Mouse (Mus musculus) liver, embryonic 12.5 days (tissue): Measurements from ENCODE around the gene Ppp1ca. TPM values are rescaled to one million over a fixed set of nuclear protein-coding genes. Genes with fewer than 3 reads are reported as not detected.

ENCODE experiments used
- ATAC-seq: fragments of 200-750 bp; cut with Nextera tagmentation; 2 replicates; pipeline ENCODE4 v1.8.0; 2017; ENCODE audit warnings: moderate number of reproducible peaks, mild to moderate bottlenecking, moderate library complexity
- H3K27ac ChIP-seq: fragments of 300-500 bp; sonication (generic); 2 replicates; pipeline ENCODE4 v1.5.1; 2016; ENCODE audit warnings: mild to moderate bottlenecking
- H3K27me3 ChIP-seq: fragments of 300-500 bp; sonication (generic); replicated peaks from 2 replicates; pipeline ENCODE4 v1.6.1; 2016; ENCODE audit warnings: mild to moderate bottlenecking, moderate library complexity
- H3K36me3 ChIP-seq: fragments of 300-500 bp; sonication (generic); 2 replicates; pipeline ENCODE4 v1.6.1; 2016; ENCODE audit warnings: mild to moderate bottlenecking, moderate library complexity
- H3K4me1 ChIP-seq: fragments of 300-500 bp; sonication (generic); 2 replicates; pipeline ENCODE4 v1.6.1; 2016
- H3K4me2 ChIP-seq: fragments of 300-500 bp; sonication (generic); 2 replicates; pipeline ENCODE4 v1.6.1; 2016; ENCODE audit warnings: mild to moderate bottlenecking, moderate library complexity
- H3K4me3 ChIP-seq: fragments of 300-500 bp; sonication (generic); 2 replicates; pipeline ENCODE4 v1.5.1; 2016; ENCODE audit warnings: mild to moderate bottlenecking, moderate library complexity
- H3K9ac ChIP-seq: fragments of 300-500 bp; sonication (generic); 2 replicates; pipeline ENCODE4 v1.6.1; 2016; ENCODE audit warnings: mild to moderate bottlenecking, moderate library complexity
- H3K9me3 ChIP-seq: fragments of 300-500 bp; sonication (generic); replicated peaks from 2 replicates; pipeline ENCODE4 v1.6.1; 2016; ENCODE audit warnings: mild to moderate bottlenecking, moderate library complexity
- WGBS: fragments of 180-500 bp; shearing (Covaris S2); methylation state at CpG from one replicate; pipeline ENCODE4 v1.1.7; 2016; ENCODE audit not compliant: insufficient replicate concordance; 5-methylcytosine and 5-hydroxymethylcytosine counted together
- polyA plus RNA-seq: library from polyadenylated mRNA; unstranded; fragments of >200 nt; fragmentation: Nextera tagmentation; extraction: Ambion mirVana; gene quantifications from 2 replicates; pipeline ENCODE4 v1.2.1, GENCODE M21; 2016

Ppp1ca gene
- polyA plus RNA-seq, 1 experiment from 2014 or later: 577 TPM

- Histone ChIP-seq H3K9me3 (no peaks in the 10 kb centered on the region), H3K4me1 (peaks cover 59% of the 10 kb centered on the region), H3K36me3 (no peaks in the 10 kb centered on the region), H3K27ac (no peak overlapping the region), H3K4me2 (no peak overlapping the region), H3K27me3 (peaks cover 15% of the 10 kb centered on the region), H3K9ac (no peak overlapping the region), H3K4me3 (no peak overlapping the region)
- no peak for ATAC-seq
- WGBS: 56% methylated on average over 13 of the region's 13 CpGs
Measured at GRCm38 (mm10) chr19:4171393-4172290, 20.2 kb upstream of the Ppp1ca start.

GRCm38 (mm10) chr19:4172925-4173324 lies 18.9 kb upstream of the Ppp1ca start:
- H3K4me3 ChIP-seq: no peak overlapping the region
- no peak overlapping the region for H3K4me2 ChIP-seq
- no peaks in the 10 kb centered on the region for H3K36me3 ChIP-seq
- H3K9ac ChIP-seq: no peak overlapping the region
- no peaks in the 10 kb centered on the region for H3K9me3 ChIP-seq
- no peak overlapping the region for H3K27ac ChIP-seq
- H3K27me3 ChIP-seq: peaks cover 19% of the 10 kb centered on the region
- WGBS: 69% methylated on average over 11 of the region's 11 CpGs
- no peak for ATAC-seq
- H3K4me1 ChIP-seq: peaks cover 47% of the 10 kb centered on the region

- Histone ChIP-seq H3K4me2 (peak within 1 kb of the TSS; percentile 31), H3K9me3 (no peaks in the 10 kb centered on the region), H3K36me3 (no peaks in the 10 kb centered on the region), H3K4me1 (peaks cover 28% of the 10 kb centered on the region), H3K27ac (no peak within 1 kb of the TSS), H3K4me3 (no peak within 1 kb of the TSS), H3K9ac (no peak within 1 kb of the TSS), H3K27me3 (peaks cover 19% of the 10 kb centered on the region)
- 0 out of 2 replicates have a peak, but pooled peaks have one; percentile 11 for ATAC-seq
- WGBS: 20% methylated on average over 11 of the region's 11 CpGs
Measured at GRCm38 (mm10) chr19:4175368-4175947, 16.4 kb upstream of the Ppp1ca start, which contains the start of gene Carns1. Carns1 (minus strand) TSS chr19:4175479.

GRCm38 (mm10) chr19:4180411-4180810 lies 11.5 kb upstream of the Ppp1ca start:
- Histone ChIP-seq H3K27ac (no peak overlapping the region), H3K27me3 (peaks cover 8% of the 10 kb centered on the region), H3K9me3 (no peaks in the 10 kb centered on the region), H3K4me1 (peaks cover 22% of the 10 kb centered on the region), H3K4me3 (no peak overlapping the region), H3K9ac (no peak overlapping the region), H3K4me2 (no peak overlapping the region), H3K36me3 (no peaks in the 10 kb centered on the region)
- 64% methylated on average over 7 of the region's 7 CpGs for WGBS
- ATAC-seq: no peak

GRCm38 (mm10) chr19:4181892-4182291 lies 10.0 kb upstream of the Ppp1ca start:
- no peak for ATAC-seq
- 40% methylated on average over 3 of the region's 3 CpGs for WGBS
- H3K9ac ChIP-seq: no peak overlapping the region
- no peaks in the 10 kb centered on the region for H3K36me3 ChIP-seq
- H3K27ac ChIP-seq: no peak overlapping the region
- no peaks in the 10 kb centered on the region for H3K9me3 ChIP-seq
- H3K4me3 ChIP-seq: no peak overlapping the region
- no peak overlapping the region for H3K4me2 ChIP-seq
- H3K27me3 ChIP-seq: peaks cover 2% of the 10 kb centered on the region
- H3K4me1 ChIP-seq: peaks cover 24% of the 10 kb centered on the region

GRCm38 (mm10) chr19:4183689-4184088 lies 8.2 kb upstream of the Ppp1ca start:
- H3K36me3 ChIP-seq: no peaks in the 10 kb centered on the region
- no peak overlapping the region for H3K9ac ChIP-seq
- no peak overlapping the region for H3K4me2 ChIP-seq
- H3K4me3 ChIP-seq: no peak overlapping the region
- no peaks in the 10 kb centered on the region for H3K27me3 ChIP-seq
- H3K4me1 ChIP-seq: peaks cover 28% of the 10 kb centered on the region
- H3K27ac ChIP-seq: no peak overlapping the region
- H3K9me3 ChIP-seq: no peaks in the 10 kb centered on the region
- no peak for ATAC-seq
- whole genome bisulfite sequencing: 64% methylated on average over 2 of the region's 2 CpGs

- no peaks in the 10 kb centered on the region for H3K36me3 ChIP-seq
- ATAC-seq: peak; percentile 33; the same call in 1 of the 2 replicates
- H3K4me2 ChIP-seq: peak overlapping the region; percentile 20
- H3K4me1 ChIP-seq: peaks cover 30% of the 10 kb centered on the region
- H3K9ac ChIP-seq: no peak overlapping the region
- H3K4me3 ChIP-seq: no peak overlapping the region
- WGBS: 33% methylated on average over 15 of the region's 15 CpGs
- no peaks in the 10 kb centered on the region for H3K9me3 ChIP-seq
- no peaks in the 10 kb centered on the region for H3K27me3 ChIP-seq
- H3K27ac ChIP-seq: peak overlapping the region; percentile 61
Measured at GRCm38 (mm10) chr19:4184976-4185975, 6.6 kb upstream of the Ppp1ca start.

- Histone ChIP-seq H3K4me1 (peaks cover 38% of the 10 kb centered on the region), H3K27ac (no peak overlapping the region), H3K4me3 (no peak overlapping the region), H3K27me3 (no peaks in the 10 kb centered on the region), H3K9ac (no peak overlapping the region), H3K36me3 (no peaks in the 10 kb centered on the region), H3K4me2 (no peak overlapping the region), H3K9me3 (no peaks in the 10 kb centered on the region)
- no peak for ATAC-seq
- 79% methylated on average over 3 of the region's 3 CpGs for WGBS
Measured at GRCm38 (mm10) chr19:4187303-4187702, 4.6 kb upstream of the Ppp1ca start.

- 73% methylated on average over 12 of the region's 12 CpGs for WGBS
- Histone ChIP-seq H3K4me1 (peaks cover 50% of the 10 kb centered on the region), H3K9me3 (no peaks in the 10 kb centered on the region), H3K27ac (no peak overlapping the region), H3K4me3 (no peak overlapping the region), H3K27me3 (no peaks in the 10 kb centered on the region), H3K4me2 (no peak overlapping the region), H3K36me3 (peaks cover 12% of the 10 kb centered on the region), H3K9ac (no peak overlapping the region)
- ATAC-seq: no peak
Measured at GRCm38 (mm10) chr19:4189051-4189620, 2.7 kb upstream of the Ppp1ca start.

- Histone ChIP-seq H3K4me1 (peaks cover 51% of the 10 kb centered on the region), H3K36me3 (peaks cover 30% of the 10 kb centered on the region), H3K9ac (peak within 1 kb of the TSS; percentile 97), H3K4me2 (peak within 1 kb of the TSS; percentile 89), H3K27me3 (no peaks in the 10 kb centered on the region), H3K27ac (peak within 1 kb of the TSS; percentile 91), H3K4me3 (peak within 1 kb of the TSS; percentile 93), H3K9me3 (no peaks in the 10 kb centered on the region)
- ATAC-seq: no peak
- WGBS: 23% methylated on average over 4 of the region's 4 CpGs
Measured at GRCm38 (mm10) chr19:4190831-4191334, 982 bp upstream of the Ppp1ca start, which contains the start of gene Tbc1d10c. Tbc1d10c (minus strand) TSS chr19:4191284.
